Mouse (Mus musculus) forebrain, embryonic 13.5 days (tissue): Measurements from ENCODE around the gene Gm5797. TPM values are rescaled to one million over a fixed set of nuclear protein-coding genes. Genes with fewer than 3 reads are reported as not detected.
"Not testable (repeated sequence)": the region's sequence is repeated elsewhere in the genome, so short reads cannot be mapped to it uniquely, and the experiment has no call there.

Source experiments
- ATAC-seq: fragments of 200-750 bp; cut with Nextera tagmentation; 2 replicates; pipeline ENCODE4 v1.8.0; 2017
- H3K27ac ChIP-seq: fragments of 300-500 bp; sonication (generic); 2 replicates; pipeline ENCODE4 v1.5.1; 2015; ENCODE audit warnings: inconsistent platforms, mild to moderate bottlenecking, moderate library complexity
- H3K27me3 ChIP-seq: fragments of 300-500 bp; sonication (generic); 2 replicates; pipeline ENCODE4 v1.6.1; 2015; ENCODE audit warnings: mild to moderate bottlenecking, inconsistent platforms
- H3K36me3 ChIP-seq: fragments of 300-500 bp; sonication (generic); 2 replicates; pipeline ENCODE4 v1.6.1; 2015; ENCODE audit warnings: mild to moderate bottlenecking, inconsistent platforms; ENCODE audit not compliant: poor library complexity, severe bottlenecking
- H3K4me1 ChIP-seq: fragments of 300-500 bp; sonication (generic); 2 replicates; pipeline ENCODE4 v1.6.1; 2015; ENCODE audit warnings: inconsistent platforms
- H3K4me2 ChIP-seq: fragments of 300-500 bp; sonication (generic); 2 replicates; pipeline ENCODE4 v1.6.1; 2015; ENCODE audit warnings: inconsistent platforms, mild to moderate bottlenecking, moderate library complexity
- H3K4me3 ChIP-seq: fragments of 300-500 bp; sonication (generic); 2 replicates; pipeline ENCODE4 v1.5.1; 2015; ENCODE audit warnings: mild to moderate bottlenecking, inconsistent platforms
- H3K9ac ChIP-seq: fragments of 300-500 bp; sonication (generic); 2 replicates; pipeline ENCODE4 v1.6.1; 2015; ENCODE audit warnings: mild to moderate bottlenecking, inconsistent platforms
- H3K9me3 ChIP-seq: fragments of 300-500 bp; sonication (generic); replicated peaks from 2 replicates; pipeline ENCODE4 v1.6.1; 2016; ENCODE audit warnings: inconsistent platforms
- WGBS: fragments of 180-500 bp; shearing (Covaris S2); methylation state at CpG from one replicate; pipeline ENCODE4 v1.1.7; 2015; 5-methylcytosine and 5-hydroxymethylcytosine counted together
- polyA plus RNA-seq: library from polyadenylated mRNA; unstranded; fragments of >200 nt; fragmentation: Nextera tagmentation; extraction: Ambion mirVana; gene quantifications from 2 replicates; pipeline ENCODE4 v1.2.1, GENCODE M21; 2015

The Gm5797 gene
- not detected in 2 replicates for polyA plus RNA-seq

GRCm38 (mm10) chr14:7332295-7332694 lies at the start of gene Gm5797:
Gene Gm5797, minus strand, starts transcription at chr14:7332395.
- H3K9ac ChIP-seq, H3K4me3 ChIP-seq, H3K36me3 ChIP-seq, H3K4me2 ChIP-seq, ATAC-seq, H3K4me1 ChIP-seq, H3K9me3 ChIP-seq, H3K27me3 ChIP-seq, H3K27ac ChIP-seq: not testable (repeated sequence)
- WGBS = no CpG with 5 or more reads among the region's 1 CpGs

DNA sequence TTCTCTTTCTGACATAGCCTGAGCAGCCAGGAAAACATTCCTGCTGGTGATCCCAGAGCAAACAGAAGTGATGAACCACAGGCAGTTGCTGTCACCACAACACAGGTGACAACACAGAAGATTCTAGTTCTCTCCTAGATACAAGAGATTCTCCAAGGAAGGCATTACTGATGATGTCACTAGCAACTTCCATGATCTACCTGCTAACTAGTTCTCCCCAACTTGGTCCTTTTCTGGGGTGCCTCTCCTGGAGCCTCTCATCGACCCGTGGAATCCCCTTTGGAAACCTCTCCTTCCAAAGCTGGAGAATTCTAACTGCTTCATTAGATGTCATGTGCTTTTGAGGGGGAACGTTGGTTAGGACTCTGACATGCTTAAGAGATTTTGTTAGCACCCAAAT lies 32.8 kb upstream of the Gm5797 start, which contains the start of gene Gm8374:
Gene Gm8374 (minus strand): TSS at position 101 of the 400 bp plus-strand sequence.
- not testable (repeated sequence) for H3K27me3 ChIP-seq, H3K36me3 ChIP-seq, H3K4me1 ChIP-seq, H3K4me2 ChIP-seq, H3K4me3 ChIP-seq, ATAC-seq, H3K9ac ChIP-seq, H3K27ac ChIP-seq, H3K9me3 ChIP-seq
- 86% methylated on average over 3 of the region's 3 CpGs for WGBS

- H3K27ac ChIP-seq, H3K9me3 ChIP-seq, H3K4me1 ChIP-seq, H3K36me3 ChIP-seq, H3K27me3 ChIP-seq, ATAC-seq: not testable (repeated sequence)
- WGBS = 1% methylated on average over 11 of the region's 19 CpGs
- Histone ChIP-seq H3K4me3 (peak overlapping the region; percentile 49), H3K4me2 (peak overlapping the region; percentile 64), H3K9ac (peak overlapping the region; percentile 70)
Measured at GRCm38 (mm10) chr14:7315093-7315492, 17.1 kb downstream of the Gm5797 start.

GRCm38 (mm10) chr14:7314661-7315060 lies 17.5 kb downstream of the Gm5797 start, which contains the start of gene Gm3739:
Gene Gm3739, minus strand, starts transcription at chr14:7315049.
- not testable (repeated sequence) for H3K9me3 ChIP-seq, H3K27ac ChIP-seq, H3K36me3 ChIP-seq, ATAC-seq, H3K4me1 ChIP-seq, H3K27me3 ChIP-seq
- peak within 1 kb of the TSS; percentile 49 for H3K4me3 ChIP-seq
- peak within 1 kb of the TSS; percentile 70 for H3K9ac ChIP-seq
- WGBS = 0% methylated on average over 5 of the region's 35 CpGs
- peak within 1 kb of the TSS; percentile 64 for H3K4me2 ChIP-seq

Other genes starting within 250 kb of the Gm5797 start
- gene Gm3696, start 231.8 kb downstream of the Gm5797 start, polyA plus RNA-seq = 4.0 and 4.5 TPM in 2 replicates
- not detected in 2 replicates for gene Gm6676, start 207.0 kb downstream of the Gm5797 start, polyA plus RNA-seq
- gene Gm3512, start 157.9 kb downstream of the Gm5797 start, polyA plus RNA-seq = 4.9 and 5.5 TPM in 2 replicates
- not detected in 2 replicates for gene Gm16434, start 137.9 kb downstream of the Gm5797 start, polyA plus RNA-seq
- gene Gm3727, start 67.7 kb downstream of the Gm5797 start, polyA plus RNA-seq = not detected in 2 replicates
- 3.8 and 3.9 TPM in 2 replicates for gene Gm3739, start 17.3 kb downstream of the Gm5797 start, polyA plus RNA-seq
- gene Gm8374, start 32.7 kb upstream of the Gm5797 start, polyA plus RNA-seq = not detected in 2 replicates
- not detected in 2 replicates for gene Gm3755, start 118.5 kb upstream of the Gm5797 start, polyA plus RNA-seq
- gene Gm3752, start 151.4 kb upstream of the Gm5797 start, polyA plus RNA-seq = 4.6 and 7.4 TPM in 2 replicates
- gene Gm3558, start 236.2 kb upstream of the Gm5797 start, polyA plus RNA-seq = 1.7 and 2.6 TPM in 2 replicates